Mouse (Mus musculus): ENCODE results near the gene 6430628N08Rik.

The 6430628N08Rik gene

DNA sequence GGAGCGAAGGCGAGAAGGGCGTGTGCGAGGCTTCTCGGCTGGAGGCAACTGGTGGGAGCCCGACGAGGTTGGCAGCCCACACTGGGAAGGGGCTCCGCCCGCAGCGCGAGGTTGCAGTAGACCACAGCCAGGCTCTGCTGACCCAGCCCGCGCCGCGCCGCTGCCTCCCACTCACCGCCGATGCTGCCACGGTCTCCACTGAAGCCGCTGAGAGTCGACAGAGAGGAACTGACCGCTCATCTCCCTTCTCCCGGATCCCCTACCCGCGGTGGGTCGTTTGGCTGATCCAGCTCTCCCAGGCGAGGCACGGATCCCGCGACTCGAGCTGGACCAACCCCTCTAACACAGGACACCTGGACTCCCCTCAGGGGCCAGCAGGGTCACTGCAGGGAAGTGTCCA lies at the start of gene 6430628N08Rik:
TSS of gene 6430628N08Rik (plus strand) at position 113 of the 400 bp plus-strand sequence.
- DNase-seq (ENCODE audit: low spot score in 2 of 2), result no peak

DNA sequence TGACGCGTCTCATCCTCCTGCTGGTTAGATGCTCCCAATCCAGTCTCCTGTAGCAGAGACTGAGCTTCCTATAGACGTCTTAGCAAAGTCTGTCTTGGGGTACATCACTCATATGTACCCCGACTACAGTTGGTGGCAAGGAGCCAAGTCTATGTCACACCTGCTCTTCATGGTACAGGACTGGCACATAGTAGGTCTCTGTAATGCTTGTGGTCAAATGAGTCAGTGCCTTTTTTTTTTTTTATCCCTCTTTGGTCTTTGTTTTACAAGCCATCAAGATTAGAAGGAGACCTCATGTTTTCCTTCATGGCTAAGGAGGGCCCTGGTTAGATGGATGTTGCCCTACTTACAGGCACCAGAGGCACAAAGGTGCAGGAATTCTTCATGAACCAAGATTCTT lies 49.6 kb upstream of the 6430628N08Rik start:
- no peak for DNase-seq (ENCODE audit: low spot score in 2 of 2)

DNA sequence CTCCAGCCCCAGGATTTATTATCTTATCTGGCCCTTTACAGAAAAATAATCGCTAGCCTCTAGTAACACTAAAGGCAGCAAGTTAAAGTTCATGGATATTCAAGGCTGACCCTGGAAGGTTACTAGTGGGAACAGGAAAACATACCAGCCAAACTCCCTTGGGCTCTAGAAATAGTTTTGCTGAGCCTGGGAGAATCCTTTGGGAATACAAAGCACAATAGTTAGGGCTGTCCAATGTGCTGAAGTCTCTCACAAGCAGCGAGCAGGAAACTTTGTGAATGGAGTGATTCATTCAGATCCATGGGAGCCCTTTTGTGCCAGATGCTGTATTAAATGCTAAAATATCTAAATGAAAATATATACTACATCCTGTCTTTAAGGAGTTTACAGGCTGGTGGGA lies 43.8 kb upstream of the 6430628N08Rik start:
- no peak for DNase-seq (ENCODE audit: low spot score in 2 of 2)

DNA sequence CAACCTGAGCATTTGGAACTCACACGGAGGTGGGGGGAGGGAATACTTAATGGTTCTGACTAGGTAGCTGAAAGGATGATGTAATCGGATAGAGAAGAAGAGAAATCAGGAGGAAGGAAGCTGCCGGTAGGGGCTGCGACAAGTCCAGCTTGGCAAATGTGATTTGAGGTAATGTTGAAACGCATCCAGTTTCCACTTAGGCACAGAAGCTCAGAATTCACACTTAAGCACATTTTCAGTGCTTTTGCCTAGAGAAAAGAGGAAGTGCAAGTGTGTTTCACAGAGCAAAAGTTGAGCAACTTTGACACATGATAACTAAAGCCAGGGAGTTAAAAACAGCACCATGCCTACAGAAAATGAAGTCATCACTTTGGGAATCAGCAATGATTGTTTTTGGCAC lies 43.1 kb upstream of the 6430628N08Rik start:
- DNase-seq (ENCODE audit: low spot score in 2 of 2), result no peak

DNA sequence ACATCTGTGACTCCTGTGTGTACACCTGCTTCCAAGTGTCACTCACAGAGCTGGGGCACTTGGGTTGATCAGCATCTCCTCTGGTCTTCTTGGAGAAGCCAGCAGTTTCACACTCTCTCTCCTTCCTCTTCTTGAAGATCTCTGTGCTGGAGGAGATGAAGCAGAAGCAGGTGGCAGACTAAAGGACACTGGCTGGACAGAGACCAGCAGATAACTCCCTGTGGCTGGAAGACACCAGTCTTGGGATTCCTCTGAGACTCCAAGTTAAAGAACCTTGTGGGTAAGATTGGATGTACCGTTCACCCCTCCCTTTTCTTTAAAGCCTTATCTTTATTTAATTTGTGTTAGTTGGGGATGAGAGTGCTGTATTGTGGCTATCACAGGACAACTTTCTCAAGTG lies 42.4 kb upstream of the 6430628N08Rik start:
- no peak for DNase-seq (ENCODE audit: low spot score in 2 of 2)

DNA sequence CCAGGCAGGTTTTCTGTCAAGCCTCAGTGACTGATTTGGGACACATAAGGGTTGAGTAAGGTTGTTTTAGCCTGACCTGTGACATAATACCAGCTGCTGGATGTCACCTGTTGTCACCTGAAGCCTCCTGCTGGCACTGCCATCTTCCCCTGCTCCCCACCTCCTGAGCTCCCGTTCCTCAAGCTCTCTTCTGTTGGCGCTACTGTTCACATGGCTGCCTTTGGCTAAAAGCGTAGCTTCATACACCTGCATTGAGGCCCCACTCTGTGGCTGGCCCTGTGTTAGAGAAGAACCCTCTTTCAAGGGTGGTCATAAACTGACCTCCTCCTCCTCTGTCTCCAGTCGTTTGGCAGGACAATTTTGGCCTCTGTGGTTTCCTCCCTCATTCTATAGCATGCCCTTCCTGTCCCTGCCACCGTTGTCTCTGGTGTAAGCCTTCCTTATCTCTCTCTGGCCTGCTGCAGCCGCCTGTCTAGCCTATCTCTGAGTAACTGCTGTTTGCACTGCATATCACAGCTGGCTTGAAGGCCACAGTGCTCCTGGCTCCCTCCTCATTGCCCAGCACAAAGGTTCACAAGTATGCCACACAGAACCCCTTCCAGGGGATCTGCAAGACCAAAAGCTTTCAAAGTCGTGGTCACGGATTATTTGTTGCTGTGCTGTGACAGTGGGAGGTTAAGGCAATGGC lies 41.3 kb upstream of the 6430628N08Rik start:
- DNase-seq (ENCODE audit: low spot score in 2 of 2), result no peak

DNA sequence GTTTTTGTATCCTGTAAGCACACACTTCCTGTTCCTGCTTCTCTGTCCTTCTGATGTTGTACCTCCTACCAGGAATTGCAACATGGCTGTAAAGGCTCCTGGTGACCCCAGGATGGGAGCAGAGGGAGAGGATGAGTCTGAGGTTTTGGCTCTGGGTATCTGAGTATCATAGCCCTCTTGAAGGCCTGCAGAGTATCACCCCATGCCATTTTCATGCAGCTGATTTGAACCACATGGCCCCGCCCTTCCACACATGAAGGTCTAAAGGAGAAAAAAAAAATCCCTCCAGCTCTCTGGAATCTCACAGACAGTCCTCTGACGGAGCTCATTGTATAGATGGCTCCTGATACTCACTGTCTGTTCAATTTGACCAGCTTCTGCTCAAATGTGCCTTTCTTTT lies 40.4 kb upstream of the 6430628N08Rik start:
- no peak for DNase-seq (ENCODE audit: low spot score in 2 of 2)

DNA sequence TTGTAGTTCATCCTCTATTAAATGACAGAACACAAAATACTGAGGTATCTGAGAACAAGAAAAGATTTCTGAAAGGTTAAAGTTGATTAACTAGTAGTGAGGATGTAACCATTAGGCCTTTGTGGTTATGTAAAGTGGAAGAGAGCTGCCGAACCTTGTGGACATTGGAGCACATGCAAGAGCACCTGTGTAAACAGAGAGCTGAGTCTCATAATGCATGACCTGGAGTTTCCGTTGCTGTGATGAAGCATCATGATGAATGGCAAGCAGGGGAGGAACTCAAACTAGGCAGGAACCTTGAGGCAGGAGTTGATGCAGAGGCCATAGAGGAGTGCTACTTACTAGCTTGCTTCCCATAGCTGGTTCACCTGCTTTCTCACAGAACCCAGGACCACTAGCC lies 39.8 kb upstream of the 6430628N08Rik start:
- no peak for DNase-seq (ENCODE audit: low spot score in 2 of 2)

DNA sequence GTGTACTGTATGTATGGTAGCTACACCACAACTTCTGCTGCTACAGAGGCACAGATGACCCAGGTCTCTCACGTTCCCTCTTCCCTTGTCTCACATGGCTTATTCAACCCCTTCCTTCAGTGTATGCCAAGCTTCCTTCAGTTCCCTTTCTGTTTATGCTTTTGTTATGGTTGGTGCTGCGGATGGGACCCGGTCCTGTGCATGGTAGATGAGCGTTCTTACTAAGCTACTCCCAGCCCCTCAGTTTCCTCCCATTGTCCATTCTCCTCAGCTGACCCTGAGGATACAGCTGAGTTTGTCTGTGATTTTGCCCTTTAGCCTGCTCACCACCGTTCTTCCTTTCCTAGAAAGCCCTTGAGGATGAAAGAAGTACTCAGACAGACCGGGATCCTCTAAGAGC lies 38.9 kb upstream of the 6430628N08Rik start:
- DNase-seq (ENCODE audit: low spot score in 2 of 2), result no peak

DNA sequence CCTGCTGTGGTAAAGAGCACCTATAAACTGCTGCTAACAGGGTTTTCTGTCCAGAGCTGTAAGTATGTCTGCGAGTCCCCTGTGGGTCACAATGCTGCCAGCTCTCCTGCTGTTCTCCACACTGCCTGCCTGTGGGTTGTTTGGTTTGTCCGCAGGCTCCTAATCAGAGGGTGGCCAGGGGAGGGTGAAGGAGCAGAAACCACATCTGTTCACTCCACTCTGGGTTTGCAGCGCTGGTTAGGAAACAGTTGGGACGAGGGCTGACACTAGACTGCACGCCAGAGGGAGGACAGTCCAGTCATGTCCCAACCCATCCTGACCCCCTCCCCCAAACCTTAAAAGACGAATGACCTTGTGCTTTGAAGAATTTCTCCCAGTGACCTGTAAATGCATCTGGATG lies 35.4 kb upstream of the 6430628N08Rik start:
- no peak for DNase-seq (ENCODE audit: low spot score in 2 of 2)

DNA sequence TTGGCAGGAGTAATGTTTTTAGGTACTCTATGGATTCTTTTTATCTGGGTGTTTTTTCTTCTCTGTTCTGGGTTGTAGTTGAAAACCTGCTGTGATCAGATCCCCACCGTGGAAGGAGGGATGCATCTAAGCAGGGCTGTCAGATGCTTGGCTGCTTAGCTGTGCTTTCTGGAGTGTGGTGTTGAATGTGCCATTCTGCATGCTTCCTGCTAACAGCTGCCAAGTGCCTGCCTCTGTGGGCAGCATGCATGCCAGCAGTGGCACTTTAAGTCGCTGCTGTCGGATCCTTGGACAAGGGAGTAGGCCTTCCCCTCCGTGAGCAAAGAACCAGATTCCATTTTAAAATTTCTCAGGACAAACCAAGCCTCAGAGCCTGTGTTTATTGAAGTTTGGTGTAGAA lies 34.9 kb upstream of the 6430628N08Rik start:
- DNase-seq (ENCODE audit: low spot score in 2 of 2), result no peak

DNA sequence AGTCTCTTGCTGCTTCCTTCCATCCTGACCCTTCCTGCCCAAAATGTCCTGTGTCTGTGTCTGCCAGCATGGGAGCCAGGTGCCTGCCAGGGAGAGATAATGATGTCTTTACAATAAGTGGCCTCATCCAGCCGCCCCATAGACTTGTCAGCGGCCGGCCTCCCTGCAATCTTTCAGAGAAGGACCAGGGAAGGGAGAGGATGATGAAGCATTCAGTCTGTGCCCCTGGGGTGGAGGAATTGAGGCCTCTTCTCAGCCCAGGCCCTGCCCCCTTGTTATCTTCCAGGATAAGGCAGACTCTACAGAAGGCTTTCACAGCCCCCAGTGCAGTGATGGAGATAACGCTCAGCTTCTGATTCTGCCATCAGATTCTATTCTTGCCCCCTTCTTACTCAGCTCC lies 34.2 kb upstream of the 6430628N08Rik start:
- no peak for DNase-seq (ENCODE audit: low spot score in 2 of 2)

DNA sequence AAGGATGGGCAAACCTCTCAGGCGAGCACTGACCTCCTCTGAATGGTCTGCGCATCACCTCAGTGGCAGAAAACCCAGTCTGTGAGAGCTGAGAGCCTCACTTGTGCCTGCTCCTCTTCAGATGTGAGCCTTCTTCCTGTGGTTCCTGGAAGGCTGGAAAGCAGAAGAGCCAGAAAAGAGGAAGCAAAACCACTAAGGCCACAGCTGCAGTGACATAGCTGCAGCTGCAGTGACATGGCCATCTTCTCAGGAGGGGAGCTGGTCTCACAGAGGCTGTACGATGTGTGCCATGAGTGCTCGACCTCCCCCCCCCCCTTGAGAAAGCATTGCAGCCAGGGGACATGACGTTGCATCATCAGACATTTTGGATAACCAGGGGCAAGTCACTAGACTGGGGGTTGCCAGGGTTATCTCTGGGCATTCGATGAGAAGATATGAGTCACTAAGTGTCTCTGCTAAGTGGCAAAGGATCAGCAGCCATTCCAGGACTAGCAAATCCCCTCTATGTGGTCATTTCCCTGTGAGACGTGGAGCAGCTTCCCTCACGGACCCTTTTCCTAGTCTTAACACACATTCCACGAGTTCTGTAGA lies 33.1 kb upstream of the 6430628N08Rik start:
- DNase-seq (ENCODE audit: low spot score in 2 of 2), result no peak

DNA sequence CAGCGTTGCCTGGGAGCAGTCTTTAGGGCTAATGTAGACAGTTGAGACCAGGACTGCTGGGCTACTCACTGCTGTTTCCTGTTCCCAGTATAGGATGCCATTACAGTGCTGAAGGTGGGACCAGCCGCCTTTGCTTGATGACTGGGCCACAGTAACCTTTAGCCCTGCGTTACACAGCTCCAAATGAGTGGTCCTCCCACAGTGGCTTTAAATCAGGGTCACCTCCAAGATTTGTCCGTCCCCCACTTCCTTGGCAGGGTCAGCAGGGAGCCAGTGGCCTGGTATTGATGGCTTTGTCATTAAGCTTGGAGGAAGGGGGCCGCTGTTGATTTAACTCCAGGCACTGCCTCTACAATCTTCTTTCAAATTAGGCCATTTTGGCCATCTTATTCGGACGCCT lies 27.1 kb upstream of the 6430628N08Rik start:
- DNase-seq (ENCODE audit: low spot score in 2 of 2), result no peak

DNA sequence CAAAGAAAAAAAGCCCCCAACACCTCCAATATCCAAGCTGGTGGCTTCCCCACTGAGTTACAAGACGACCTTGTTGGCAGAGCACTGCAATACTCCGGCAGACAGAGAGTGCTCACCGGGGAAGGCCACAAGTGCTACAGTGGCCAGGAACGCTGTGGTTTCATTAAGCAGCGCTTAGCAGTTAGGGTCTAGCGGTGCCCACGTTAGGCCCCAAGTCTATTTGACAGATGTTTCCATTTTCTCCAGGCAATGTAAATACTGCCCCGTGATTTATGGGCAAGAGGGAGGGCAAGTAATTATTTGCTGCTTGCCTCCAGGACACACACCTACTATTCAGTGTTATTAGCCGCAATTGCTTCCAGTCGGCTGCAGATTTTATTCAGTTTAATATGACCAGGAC lies 26.6 kb upstream of the 6430628N08Rik start:
- no peak for DNase-seq (ENCODE audit: low spot score in 2 of 2)

DNA sequence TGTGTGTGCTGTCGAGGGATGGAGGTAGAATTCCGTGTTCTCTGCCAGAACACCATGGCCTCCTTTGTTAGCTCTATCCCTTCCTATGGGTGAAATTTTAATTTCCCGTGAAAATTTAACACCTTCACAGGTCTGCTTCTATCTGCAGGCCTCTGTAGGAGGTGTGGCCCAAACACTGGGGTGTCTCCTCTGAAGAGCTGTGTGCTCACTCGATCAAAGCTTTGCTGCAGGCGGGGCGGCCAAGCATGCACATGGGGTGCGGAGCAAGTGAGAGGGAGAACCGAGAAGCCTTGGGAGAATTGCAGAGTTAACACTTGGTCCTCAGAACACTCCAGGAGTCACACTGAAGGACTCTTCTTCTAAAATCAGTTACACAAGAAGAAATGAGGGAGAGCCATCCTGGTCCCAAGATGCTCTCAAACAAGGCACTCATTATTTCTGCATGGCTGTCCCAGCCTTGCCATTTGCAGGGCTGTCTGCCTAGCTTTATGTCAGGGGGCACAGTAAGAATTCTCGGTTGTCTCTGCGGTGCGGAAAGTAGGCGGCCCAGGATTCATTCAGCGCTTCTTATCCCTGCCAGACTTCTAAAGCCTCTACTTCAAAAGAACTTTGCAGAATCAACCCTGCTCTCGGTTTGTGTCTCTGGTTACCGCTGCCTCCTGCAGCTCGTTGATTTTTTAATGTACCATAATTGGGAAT lies 20.8 kb upstream of the 6430628N08Rik start:
- DNase-seq (ENCODE audit: low spot score in 2 of 2), result no peak

DNA sequence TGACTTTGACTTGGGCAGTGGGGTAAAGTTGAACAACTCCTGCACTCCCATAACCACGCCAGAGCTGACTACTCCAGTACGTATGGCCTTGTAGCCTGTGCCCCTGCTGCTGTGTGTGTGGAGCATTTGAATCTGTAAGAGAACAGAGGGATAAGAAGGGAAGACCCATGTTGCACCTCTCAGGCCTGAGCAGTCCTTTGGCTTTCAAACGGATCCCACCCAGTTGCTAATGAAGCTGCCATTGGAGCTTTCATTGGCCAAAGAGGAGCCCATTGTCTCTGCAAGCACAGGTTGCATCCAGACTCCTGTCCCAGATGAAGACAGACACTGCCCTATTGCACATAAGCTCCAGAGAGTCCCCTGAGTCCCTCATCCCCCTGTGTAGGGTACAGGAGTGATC lies 17.2 kb upstream of the 6430628N08Rik start:
- no peak for DNase-seq (ENCODE audit: low spot score in 2 of 2)

DNA sequence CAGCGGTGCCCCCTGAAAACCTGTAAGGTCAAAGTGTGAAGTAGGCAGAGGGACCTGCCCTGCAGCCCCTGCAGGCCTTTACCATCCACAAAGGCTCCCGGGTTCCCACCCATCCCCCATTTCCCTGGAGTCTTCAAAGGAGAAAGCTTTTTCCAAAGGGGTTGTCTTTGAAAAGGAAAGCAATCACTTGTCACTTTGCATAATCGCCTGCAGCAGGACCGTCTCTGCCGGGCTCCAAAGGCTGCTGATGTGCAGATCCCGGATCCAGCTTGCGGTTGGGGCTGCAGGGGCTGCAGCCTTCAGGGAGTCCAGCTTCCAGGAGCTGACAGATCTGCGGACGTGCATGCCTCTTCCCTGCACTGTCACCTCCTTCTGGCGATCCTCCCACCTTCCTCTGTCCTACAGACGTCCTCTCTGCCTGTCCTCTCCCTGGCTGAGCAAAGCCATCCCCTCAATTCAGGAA lies 12.2 kb upstream of the 6430628N08Rik start:
- DNase-seq (ENCODE audit: low spot score in 2 of 2), result no peak

DNA sequence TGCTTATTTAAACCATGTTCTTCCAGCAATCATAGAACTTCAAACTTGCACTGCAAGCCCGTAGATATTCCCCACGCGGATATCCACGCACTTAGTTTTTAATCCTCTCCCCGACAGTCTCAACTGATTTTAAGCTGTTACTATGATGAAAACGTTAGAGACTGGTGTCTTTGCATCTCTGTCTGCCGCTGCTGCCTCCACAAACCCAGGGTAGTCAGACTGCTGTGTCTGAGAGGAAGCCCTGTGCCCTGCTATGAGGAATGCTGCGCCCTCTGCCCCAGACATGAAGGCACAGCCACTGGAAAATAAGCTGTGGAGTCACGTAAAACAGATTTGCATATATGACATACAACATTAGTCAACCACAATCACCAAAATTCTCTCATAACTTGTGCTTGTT lies 11.6 kb upstream of the 6430628N08Rik start:
- no peak for DNase-seq (ENCODE audit: low spot score in 2 of 2)

DNA sequence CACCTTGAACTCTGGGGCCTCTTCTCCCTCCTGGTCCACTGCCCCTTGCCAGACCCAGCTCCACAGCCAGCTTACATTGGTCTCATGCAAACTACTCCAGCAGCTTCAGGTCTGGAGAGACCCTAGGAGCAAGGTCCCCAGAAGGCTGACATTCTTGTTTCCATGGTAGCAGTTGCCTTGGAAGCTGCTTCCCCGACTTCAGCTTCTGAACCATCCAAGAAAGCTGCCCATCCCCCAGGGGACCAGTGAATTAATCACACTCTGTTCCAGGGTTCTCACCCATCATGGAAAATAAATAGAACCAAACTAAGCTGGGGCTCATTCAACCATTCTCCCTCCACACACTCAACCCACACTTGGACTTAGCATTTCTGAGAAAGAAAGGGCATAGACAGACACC lies 9.3 kb upstream of the 6430628N08Rik start:
- DNase-seq (ENCODE audit: low spot score in 2 of 2), result no peak

DNA sequence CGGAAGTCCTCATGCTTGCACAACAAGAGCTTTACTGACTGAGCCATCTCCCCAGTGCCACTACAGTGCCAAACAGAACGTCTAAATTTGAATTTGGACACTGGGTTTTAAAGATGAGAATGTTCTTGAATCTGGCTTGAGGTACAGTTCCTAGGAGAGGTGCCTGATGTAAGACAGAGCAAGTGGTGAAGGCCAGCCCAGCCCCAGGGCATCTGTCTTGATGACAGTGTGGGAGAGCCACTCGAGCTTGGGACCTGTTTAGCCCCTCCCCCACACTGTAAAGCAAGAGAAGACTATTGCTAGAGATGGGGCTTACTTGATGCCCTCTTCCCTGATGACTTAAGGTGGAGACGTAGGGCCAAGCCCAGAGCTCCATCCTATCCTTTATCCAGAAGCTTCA lies 8.3 kb upstream of the 6430628N08Rik start:
- DNase-seq (ENCODE audit: low spot score in 2 of 2), result no peak

DNA sequence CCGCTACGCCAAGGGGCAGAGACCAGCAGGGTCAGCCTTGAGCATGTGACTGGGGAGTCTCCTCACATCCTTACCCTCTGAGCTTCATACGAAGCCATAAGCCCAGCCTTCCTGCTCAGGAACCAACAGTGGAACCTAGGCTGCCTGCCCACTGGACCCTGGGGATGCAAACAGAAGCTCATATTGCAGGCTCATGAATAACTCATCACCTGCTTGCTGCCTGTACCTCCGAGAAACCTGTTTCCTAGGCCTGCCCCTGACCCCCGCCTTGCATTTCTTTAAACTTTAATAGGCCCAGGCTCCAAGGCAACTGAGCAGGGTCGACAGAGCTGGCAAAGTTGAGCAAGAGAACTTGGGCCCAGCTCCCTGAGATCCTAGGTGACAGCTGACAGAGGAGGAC lies 6.4 kb upstream of the 6430628N08Rik start, which contains the start of gene Kncn:
TSS of gene Kncn (plus strand) at position 379 of the 400 bp plus-strand sequence.
- DNase-seq (ENCODE audit: low spot score in 2 of 2), result no peak

DNA sequence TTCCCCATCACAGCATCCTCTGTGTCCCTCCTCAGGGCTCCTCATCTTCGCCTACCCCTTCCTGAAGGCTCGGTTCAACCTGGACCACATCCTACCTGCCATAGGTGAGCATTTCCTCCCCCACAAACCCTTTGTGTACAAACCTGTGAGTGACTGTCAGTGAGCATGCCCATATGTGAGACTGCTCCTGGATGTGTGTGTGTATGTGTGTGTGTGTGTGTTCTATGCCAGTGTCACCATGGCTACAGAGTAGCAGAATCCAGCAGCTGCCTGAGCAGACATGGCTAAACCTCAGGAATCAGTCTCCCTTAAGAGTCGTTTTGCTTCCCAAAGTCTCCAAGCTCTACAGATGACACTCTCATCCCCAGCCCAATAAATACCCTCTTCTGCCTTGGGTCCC lies 4.6 kb upstream of the 6430628N08Rik start:
- DNase-seq (ENCODE audit: low spot score in 2 of 2), result no peak

Data from urinary bladder, postnatal 4 days (tissue).